Mouse (Mus musculus) MEL (cell line): Measurements from ENCODE around the gene Gm49358.

Experiments used
- CHD1 ChIP-seq: IDR thresholded peaks from 2 replicates; pipeline ENCODE4 v1.6.1; 2012; ENCODE audit warnings: low read depth, mild to moderate bottlenecking, inconsistent platforms, low read length, improper control_type of control experiment
- CTCF ChIP-seq, 3 experiments: IDR thresholded peaks in 2 of 3; conservative IDR thresholded peaks in 1 of 3; 2 replicates each; pipeline ENCODE4 v1.5.1; 2011 to 2012; ENCODE audit warnings: low read length in 3 of 3, low read depth in 2 of 3, mild to moderate bottlenecking in 2 of 3, improper control_type of control experiment in 1 of 3, inconsistent platforms in 1 of 3, mixed read lengths in 1 of 3, moderate library complexity in 1 of 3; ENCODE audit not compliant: control insufficient read depth in 1 of 3, insufficient read depth in 1 of 3, poor library complexity in 1 of 3, severe bottlenecking in 1 of 3
- HCFC1 ChIP-seq: IDR thresholded peaks from 2 replicates; pipeline ENCODE4 v1.6.1; 2012; ENCODE audit warnings: low read depth, mild to moderate bottlenecking, inconsistent platforms, low read length, improper control_type of control experiment, moderate library complexity
- KAT2A ChIP-seq: conservative IDR thresholded peaks from 2 replicates; pipeline ENCODE4 v1.6.1; 2012; ENCODE audit warnings: low read depth, low read length, improper control_type of control experiment, inconsistent platforms
- MEF2A ChIP-seq: IDR thresholded peaks from 2 replicates; pipeline ENCODE4 v1.6.1; 2014; ENCODE audit warnings: low read depth, mild to moderate bottlenecking, inconsistent platforms, low read length, improper control_type of control experiment; ENCODE audit not compliant: poor library complexity, insufficient replicate concordance, severe bottlenecking; ENCODE audit errors: extremely low read depth
- NELFE ChIP-seq: IDR thresholded peaks from 2 replicates; pipeline ENCODE4 v1.6.1; 2011; ENCODE audit warnings: low read depth, low read length, improper control_type of control experiment
- POLR2A ChIP-seq, 2 experiments: IDR thresholded peaks; 2 replicates each; pipeline ENCODE4 v1.6.1; 2011 to 2012; ENCODE audit warnings: low read length in 2 of 2, mild to moderate bottlenecking in 2 of 2, control low read depth in 1 of 2, improper control_type of control experiment in 1 of 2, low read depth in 1 of 2, moderate library complexity in 1 of 2; ENCODE audit not compliant: control insufficient read depth in 1 of 2, insufficient read depth in 1 of 2, poor library complexity in 1 of 2
- UBTF ChIP-seq: IDR thresholded peaks from 2 replicates; pipeline ENCODE4 v1.6.1; 2012; ENCODE audit warnings: low read depth, mild to moderate bottlenecking, inconsistent platforms, low read length, improper control_type of control experiment, moderate library complexity, borderline replicate concordance; ENCODE audit not compliant: insufficient read depth
- ZC3H11A ChIP-seq: IDR thresholded peaks from 2 replicates; pipeline ENCODE4 v1.6.1; 2012; ENCODE audit warnings: low read depth, mild to moderate bottlenecking, inconsistent platforms, low read length, improper control_type of control experiment
- ZNF384 ChIP-seq: IDR thresholded peaks from 2 replicates; pipeline ENCODE4 v1.6.1; 2012; ENCODE audit warnings: low read depth, mild to moderate bottlenecking, inconsistent platforms, low read length, improper control_type of control experiment

DNA sequence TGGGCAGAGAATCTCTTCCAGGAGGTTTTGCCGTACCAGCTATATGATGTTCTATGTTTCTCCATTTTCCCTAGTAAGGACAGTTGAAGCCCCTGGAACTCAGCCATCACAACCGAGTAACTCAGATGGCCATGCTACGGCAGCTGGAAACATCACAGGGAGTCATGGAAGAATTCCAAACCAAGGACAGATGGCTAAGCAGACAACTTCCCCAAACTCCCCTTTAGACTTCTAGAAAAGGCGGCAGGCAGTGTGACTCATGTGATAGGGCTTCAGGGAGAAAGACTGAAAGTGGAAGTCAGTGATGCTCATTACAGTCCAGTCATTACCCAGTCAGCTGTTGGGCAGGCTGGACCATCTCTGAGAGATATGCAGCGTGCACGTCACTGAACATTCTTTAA is 8.5 kb downstream of the Gm49358 start:
- TF ChIP-seq ZC3H11A, result no peak
- TF ChIP-seq KAT2A, result no peak
- TF ChIP-seq CHD1, result no peak
- TF ChIP-seq HCFC1, result no peak
- TF ChIP-seq NELFE, result no peak
- no peak for TF ChIP-seq POLR2A (IDR thresholded peaks at IDR 0.05; ENCODE audit: control insufficient read depth in 1 of 2, insufficient read depth in 1 of 2, low read depth in 1 of 2, low read length in 2 of 2, poor library complexity in 1 of 2)
- no peak for TF ChIP-seq MEF2A
- no peak for TF ChIP-seq ZNF384
- TF ChIP-seq CTCF (IDR thresholded peaks at IDR 0.05 in 2 of 3, conservative IDR thresholded peaks at IDR 0.05 in 1 of 3; ENCODE audit: control insufficient read depth in 1 of 3, insufficient read depth in 1 of 3, low read depth in 2 of 3, low read length in 3 of 3, poor library complexity in 1 of 3, severe bottlenecking in 1 of 3), result no peak
- no peak for TF ChIP-seq UBTF
